Mouse (Mus musculus) cerebellum, adult 2 months (tissue): ENCODE measurements around the gene Gpr173.

ENCODE experiments used
- CTCF ChIP-seq: fragments of 200-500 bp; IDR thresholded peaks from 2 replicates; pipeline ENCODE4 v1.5.1; 2011; ENCODE audit warnings: low read depth, mild to moderate bottlenecking, control low read depth, low read length, moderate library complexity, borderline replicate concordance; ENCODE audit not compliant: insufficient read depth
- POLR2A ChIP-seq: fragments of 200-500 bp; IDR thresholded peaks from 2 replicates; pipeline ENCODE4 v1.6.1; 2011; ENCODE audit warnings: low read length, control low read depth, borderline replicate concordance; ENCODE audit not compliant: insufficient read depth

DNA sequence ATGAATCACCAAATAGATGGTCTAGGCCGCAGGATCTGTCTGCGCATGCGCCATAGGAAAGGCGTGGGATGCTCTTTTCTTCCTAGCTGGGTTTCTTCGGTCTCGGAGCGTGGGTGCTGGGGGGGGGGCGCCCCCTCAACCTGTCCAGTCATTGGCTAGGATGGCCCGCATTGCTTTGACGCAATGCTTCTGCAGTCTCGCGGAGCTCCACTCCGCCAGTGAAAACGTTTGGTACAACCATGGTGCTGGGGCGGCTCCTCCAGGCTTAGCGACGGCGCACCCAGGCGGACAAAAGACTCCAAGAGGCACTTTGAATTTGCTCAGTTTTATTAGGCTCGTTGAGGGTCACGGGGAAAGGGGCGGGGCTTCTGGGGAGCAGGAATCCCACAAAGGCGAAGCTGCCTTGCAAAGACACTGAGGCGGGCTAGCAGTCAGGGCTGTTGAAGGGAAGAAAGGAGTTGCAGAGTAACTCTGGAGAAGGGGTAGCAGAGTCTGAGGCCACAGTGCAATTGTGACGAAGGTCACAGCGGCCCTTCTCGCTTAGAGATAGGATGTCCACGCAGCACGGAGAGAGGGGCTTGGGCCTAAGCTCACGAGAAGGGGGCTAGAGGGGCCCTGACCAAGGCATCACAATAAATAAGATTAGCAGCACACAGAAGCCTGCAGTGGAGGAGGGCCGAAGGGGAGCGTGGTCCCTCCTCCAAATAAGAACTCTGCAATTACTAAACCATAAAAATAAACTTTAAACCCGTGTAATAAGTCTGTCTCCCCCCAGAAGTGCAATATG is 31.8 kb downstream of the Gpr173 start:
- peak; percentile 65; the same call in 1 of the 2 replicates for TF ChIP-seq POLR2A
- TF ChIP-seq CTCF: no peak
